ENCODE assay signal across 8 mouse cellular contexts in genomic region chr6:48840973-48841625, GRCm38 (mm10). TPM values are rescaled to one million over a fixed set of nuclear protein-coding genes. Genes with fewer than 3 reads are reported as not detected.
DNase-seq lines count a peak whose midpoint lies in the region; ATAC-seq and TF ChIP-seq lines count a peak whose summit lies in the region.

Gene Tmem176b, minus strand, starts transcription at chr6:48841496.

- peak; percentile 86 for ATAC-seq in forebrain, embryonic 11.5 days (replicated peaks; ENCODE audit: low FRiP score)
- peak; percentile 94 for ATAC-seq in heart, embryonic 14.5 days (ENCODE audit: insufficient number of reproducible peaks, insufficient read depth, low FRiP score, low read depth)
- ATAC-seq in monocyte, adult 5-6 weeks (replicated peaks; ENCODE audit: insufficient number of reproducible peaks, low FRiP score, low TSS enrichment, poor library complexity, severe bottlenecking) = no peak
- ATAC-seq in stomach, embryonic 16.5 days (ENCODE audit: insufficient read depth, low FRiP score) = peak; percentile 93

- peak within 1 kb of the TSS; percentile 42 for H3K9ac ChIP-seq in forebrain, embryonic 11.5 days (ENCODE audit: low read length)
- peak within 1 kb of the TSS; percentile 79 for H3K9ac ChIP-seq in heart, embryonic 14.5 days (ENCODE audit: low read length)
- H3K9ac ChIP-seq in liver, adult 2 months (ENCODE audit: low read depth, low read length) = peak within 1 kb of the TSS; percentile 84
- H3K9ac ChIP-seq in stomach, embryonic 16.5 days (ENCODE audit: low read length) = peak within 1 kb of the TSS; percentile 80

- peak; percentile 48 to 60 for DNase-seq in spleen, adult 18-20 months
- no peak for DNase-seq in spleen, adult 12 weeks (ENCODE audit: low spot score)
- peak; percentile 87 for DNase-seq in forebrain, embryonic 11.5 days (ENCODE audit: low spot score)
- DNase-seq in kidney, postnatal 10 days = peak; percentile 98
- DNase-seq in liver, adult 2 months (ENCODE audit: extremely low read depth, low read depth, low spot score) = peak; percentile 96

- WGBS in forebrain, embryonic 11.5 days = 15% methylated on average over 6 of the region's 6 CpGs
- under 1% methylated on average over 6 of the region's 6 CpGs for WGBS in heart, embryonic 14.5 days
- 2% methylated on average over 6 of the region's 6 CpGs for WGBS in liver, adult 2 months
- 4% methylated on average over 6 of the region's 6 CpGs for WGBS in stomach, embryonic 16.5 days

- TF ChIP-seq CTCF in liver, adult 2 months (IDR thresholded peaks at IDR 0.05; ENCODE audit: low read depth, low read length) = no peak

- no peaks in the 10 kb centered on the region for H3K36me3 ChIP-seq in forebrain, embryonic 11.5 days (ENCODE audit: control insufficient read depth, insufficient read depth, low read length)
- peaks cover 58% of the 10 kb centered on the region for H3K36me3 ChIP-seq in heart, embryonic 14.5 days (ENCODE audit: control insufficient read depth, insufficient read depth, low read length)
- H3K36me3 ChIP-seq in liver, adult 2 months (ENCODE audit: control insufficient read depth, insufficient read depth, low read length) = peaks cover 14% of the 10 kb centered on the region; the same call in 1 of the 2 replicates
- H3K36me3 ChIP-seq in stomach, embryonic 16.5 days (ENCODE audit: control insufficient read depth, insufficient read depth, low read length) = peaks cover 8% of the 10 kb centered on the region

- peak within 1 kb of the TSS; percentile 27 for H3K4me3 ChIP-seq in forebrain, embryonic 11.5 days (ENCODE audit: low read depth, low read length)
- H3K4me3 ChIP-seq in heart, embryonic 14.5 days (ENCODE audit: control insufficient read depth in 1 of 2, insufficient read depth in 1 of 2, low read depth in 1 of 2, low read length in 2 of 2) = peak within 1 kb of the TSS; percentile 42 to 59
- peak within 1 kb of the TSS; percentile 56 for H3K4me3 ChIP-seq in liver, adult 2 months (ENCODE audit: insufficient read depth, low read depth, low read length)
- H3K4me3 ChIP-seq in stomach, embryonic 16.5 days (replicated peaks; ENCODE audit: low read length) = peak within 1 kb of the TSS; percentile 59

- peak; percentile 39; the same call in 1 of the 2 replicates for TF ChIP-seq POLR2A in liver, adult 2 months (IDR thresholded peaks at IDR 0.05; ENCODE audit: extremely low read depth, insufficient read depth, low read length)

- peak within 1 kb of the TSS; percentile 53 for H3K4me2 ChIP-seq in forebrain, embryonic 11.5 days (ENCODE audit: low read depth, low read length, severe bottlenecking)
- H3K4me2 ChIP-seq in heart, embryonic 14.5 days (ENCODE audit: low read length) = peak within 1 kb of the TSS; percentile 75
- peak within 1 kb of the TSS; percentile 75 for H3K4me2 ChIP-seq in stomach, embryonic 16.5 days (ENCODE audit: low read depth, low read length)

- H3K27ac ChIP-seq in forebrain, embryonic 11.5 days (ENCODE audit: low read depth, low read length) = peak within 1 kb of the TSS; percentile 50; the same call in 1 of the 2 replicates
- H3K27ac ChIP-seq in heart, embryonic 14.5 days (replicated peaks in 1 of 2; ENCODE audit: control insufficient read depth in 1 of 2, insufficient read depth in 1 of 2, low read depth in 2 of 2, low read length in 2 of 2) = peak within 1 kb of the TSS; percentile 87 to 94
- H3K27ac ChIP-seq in liver, adult 2 months (replicated peaks; ENCODE audit: insufficient read depth, low read depth, low read length) = peak within 1 kb of the TSS; percentile 77
- H3K27ac ChIP-seq in stomach, embryonic 16.5 days (ENCODE audit: low read length) = peak within 1 kb of the TSS; percentile 93

- no peaks in the 10 kb centered on the region for H3K9me3 ChIP-seq in forebrain, embryonic 11.5 days (ENCODE audit: control insufficient read depth, low read length)
- no peaks in the 10 kb centered on the region for H3K9me3 ChIP-seq in heart, embryonic 14.5 days (ENCODE audit: control insufficient read depth, low read length)
- no peaks in the 10 kb centered on the region for H3K9me3 ChIP-seq in stomach, embryonic 16.5 days (replicated peaks; ENCODE audit: control insufficient read depth, low read length)

- H3K4me1 ChIP-seq in forebrain, embryonic 11.5 days (replicated peaks; ENCODE audit: control insufficient read depth, insufficient read depth, low read length) = peaks cover 7% of the 10 kb centered on the region; the same call in 1 of the 2 replicates
- H3K4me1 ChIP-seq in heart, embryonic 14.5 days (ENCODE audit: control insufficient read depth in 2 of 2, insufficient read depth in 2 of 2, low read length in 2 of 2) = peaks cover 11 to 31% of the 10 kb centered on the region in 2 experiments
- peaks cover 17% of the 10 kb centered on the region for H3K4me1 ChIP-seq in liver, adult 2 months (ENCODE audit: control insufficient read depth, insufficient read depth, low read length)
- H3K4me1 ChIP-seq in stomach, embryonic 16.5 days (ENCODE audit: control insufficient read depth, insufficient read depth, low read length) = peaks cover 18% of the 10 kb centered on the region

- no peaks in the 10 kb centered on the region for H3K27me3 ChIP-seq in forebrain, embryonic 11.5 days (ENCODE audit: control insufficient read depth, insufficient read depth, low read length)
- H3K27me3 ChIP-seq in heart, embryonic 14.5 days (ENCODE audit: control insufficient read depth, insufficient read depth, low read length) = no peaks in the 10 kb centered on the region
- H3K27me3 ChIP-seq in liver, adult 2 months (ENCODE audit: control insufficient read depth, insufficient read depth, low read length) = no peaks in the 10 kb centered on the region
- H3K27me3 ChIP-seq in stomach, embryonic 16.5 days (ENCODE audit: control insufficient read depth, insufficient read depth, low read length) = no peaks in the 10 kb centered on the region

- H3K79me2 ChIP-seq in liver, adult 2 months (ENCODE audit: control insufficient read depth, insufficient read depth, low read length) = peaks cover 14% of the 10 kb centered on the region; the same call in 1 of the 2 replicates

RNA-seq across cellular contexts. Expression of gene Tmem176b, which starts in this region (rescaled TPM):
- 50.5 and 51.0 TPM in 2 replicates for polyA plus RNA-seq in forebrain, embryonic 11.5 days (2014; fragmentation: Nextera tagmentation; extraction: Ambion mirVana)
- 274 and 295 TPM in 2 replicates for polyA plus RNA-seq in heart, embryonic 14.5 days (2014; fragmentation: Nextera tagmentation; extraction: Ambion mirVana)
- 92.9 and 152 TPM in 2 replicates for total RNA-seq in liver, adult 2 months (2014; rRNA removed)
- polyA plus RNA-seq in liver, adult 2 months (2012; rRNA removed) = 392 and 394 TPM in 2 replicates
- total RNA-seq in monocyte, adult 5-6 weeks (2017) = 19.1 to 28.4 TPM (median 27.7 TPM) in 3 replicates
- polyA plus RNA-seq in stomach, embryonic 16.5 days (2015; fragmentation: Nextera tagmentation; extraction: Ambion mirVana) = 302 and 332 TPM in 2 replicates
